In genomic region chr15:88921131-88921991, GRCm38 (mm10) we compare ENCODE assay signal across 8 mouse cellular contexts. TPM values are rescaled to one million over a fixed set of nuclear protein-coding genes. Genes with fewer than 3 reads are reported as not detected.
A peak's percentile ranks its signal among the peaks of the same experiment; 100 is the strongest.
DNase-seq lines count a peak whose midpoint lies in the region; ATAC-seq and TF ChIP-seq lines count a peak whose summit lies in the region.

No protein-coding gene starts in this region.

- H3K27ac ChIP-seq in limb, embryonic 10.5 days: no peak overlapping the region
- H3K27ac ChIP-seq in midbrain, postnatal 0 days (ENCODE audit: low read depth, low read length): no peak overlapping the region
- H3K27ac ChIP-seq in stomach, embryonic 15.5 days: no peak overlapping the region

- no peak overlapping the region for H3K4me2 ChIP-seq in midbrain, postnatal 0 days (ENCODE audit: low read depth, low read length, poor library complexity, severe bottlenecking)
- no peak overlapping the region for H3K4me2 ChIP-seq in stomach, embryonic 15.5 days

- H3K36me3 ChIP-seq in limb, embryonic 10.5 days: no peaks in the 10 kb centered on the region
- no peaks in the 10 kb centered on the region for H3K36me3 ChIP-seq in midbrain, postnatal 0 days (ENCODE audit: insufficient read depth, low read length)
- no peaks in the 10 kb centered on the region for H3K36me3 ChIP-seq in stomach, embryonic 15.5 days

- H3K9ac ChIP-seq in midbrain, postnatal 0 days (replicated peaks; ENCODE audit: low read length, poor library complexity, severe bottlenecking): no peak overlapping the region
- H3K9ac ChIP-seq in stomach, embryonic 15.5 days: no peak overlapping the region

- ATAC-seq in midbrain, postnatal 0 days (ENCODE audit: low FRiP score): peak; percentile 70
- ATAC-seq in stomach, embryonic 15.5 days (ENCODE audit: insufficient read depth, low FRiP score, low read depth): peak; percentile 59; the same call in 1 of the 2 replicates

- WGBS in limb, embryonic 10.5 days: 36% methylated on average over 12 of the region's 12 CpGs
- 25% methylated on average over 12 of the region's 12 CpGs for WGBS in midbrain, postnatal 0 days
- WGBS in stomach, embryonic 15.5 days: 22% methylated on average over 12 of the region's 12 CpGs

- H3K9me3 ChIP-seq in limb, embryonic 10.5 days (replicated peaks): no peaks in the 10 kb centered on the region
- no peaks in the 10 kb centered on the region for H3K9me3 ChIP-seq in midbrain, postnatal 0 days (ENCODE audit: low read length)
- H3K9me3 ChIP-seq in stomach, embryonic 15.5 days: no peaks in the 10 kb centered on the region

- DNase-seq in A20 (ENCODE audit: low read depth, low spot score): peak; percentile 72
- peak; percentile 87 for DNase-seq in adrenal gland, postnatal 10 days
- peak; percentile 70 for DNase-seq in embryo, embryonic 11.5 days (ENCODE audit: low read depth, low spot score)
- peak; percentile 68 to 77 for DNase-seq in gastrocnemius, postnatal 4 days (ENCODE audit: low spot score in 2 of 2)
- DNase-seq in kidney, adult 18-20 months: peak; percentile 81
- DNase-seq in limb, embryonic 10.5 days (ENCODE audit: low spot score): peak; percentile 77
- peak; percentile 90 for DNase-seq in midbrain, postnatal 0 days (ENCODE audit: low spot score)

- no peaks in the 10 kb centered on the region for H3K27me3 ChIP-seq in limb, embryonic 10.5 days (ENCODE audit: low read depth, poor library complexity, severe bottlenecking)
- H3K27me3 ChIP-seq in midbrain, postnatal 0 days (ENCODE audit: insufficient read depth, low read length): no peaks in the 10 kb centered on the region
- no peaks in the 10 kb centered on the region for H3K27me3 ChIP-seq in stomach, embryonic 15.5 days (replicated peaks)

- peak; percentile 95 for TF ChIP-seq CTCF in midbrain, postnatal 0 days (IDR thresholded peaks at IDR 0.05)

- no peak overlapping the region for H3K4me3 ChIP-seq in limb, embryonic 10.5 days
- no peak overlapping the region for H3K4me3 ChIP-seq in midbrain, postnatal 0 days (ENCODE audit: low read depth, low read length)
- no peak overlapping the region for H3K4me3 ChIP-seq in stomach, embryonic 15.5 days (replicated peaks)

- H3K4me1 ChIP-seq in limb, embryonic 10.5 days: no peaks in the 10 kb centered on the region
- no peaks in the 10 kb centered on the region for H3K4me1 ChIP-seq in midbrain, postnatal 0 days (ENCODE audit: insufficient read depth, low read length)
- H3K4me1 ChIP-seq in stomach, embryonic 15.5 days: no peaks in the 10 kb centered on the region

RNA-seq across cellular contexts. Expression of gene Ttll8, which starts 32.9 kb away (rescaled TPM):
- not detected for total RNA-seq in adrenal gland, postnatal 10 days (2021)
- under 1 TPM in 1 of 2 experiments, not detected in 1; 0.10 TPM for total RNA-seq in gastrocnemius, postnatal 4 days (2021)
- not detected in 2 replicates for polyA plus RNA-seq in limb, embryonic 10.5 days (2016; fragmentation: Nextera tagmentation; extraction: Ambion mirVana)
- 3.3 TPM in 1 of 2 replicates, not detected in the other for total RNA-seq in midbrain, postnatal 0 days (2014; rRNA removed)
- 0.26 and 0.35 TPM in 2 replicates for polyA plus RNA-seq in midbrain, postnatal 0 days (2015; fragmentation: Nextera tagmentation; extraction: Ambion mirVana)
- polyA plus RNA-seq in stomach, embryonic 15.5 days (2015; fragmentation: Nextera tagmentation; extraction: Ambion mirVana): not detected in 2 replicates

RNA-seq across cellular contexts. Expression of gene Mlc1, which starts 57.4 kb away (rescaled TPM):
- total RNA-seq in adrenal gland, postnatal 10 days (2021): under 1 TPM in 1 of 2 experiments, not detected in 1; 0.09 TPM
- total RNA-seq in gastrocnemius, postnatal 4 days (2021): under 1 TPM in 1 of 2 experiments, not detected in 1; 0.12 TPM
- polyA plus RNA-seq in limb, embryonic 10.5 days (2016; fragmentation: Nextera tagmentation; extraction: Ambion mirVana): not detected in 2 replicates
- total RNA-seq in midbrain, postnatal 0 days (2014; rRNA removed): 46.6 and 60.0 TPM in 2 replicates
- 46.7 and 46.8 TPM in 2 replicates for polyA plus RNA-seq in midbrain, postnatal 0 days (2015; fragmentation: Nextera tagmentation; extraction: Ambion mirVana)
- polyA plus RNA-seq in stomach, embryonic 15.5 days (2015; fragmentation: Nextera tagmentation; extraction: Ambion mirVana): 0.09 TPM in 1 of 2 replicates, not detected in the other

RNA-seq across cellular contexts. Expression of gene Pim3, which starts 59.4 kb away (rescaled TPM):
- total RNA-seq in adrenal gland, postnatal 10 days (2021): 10 to 100 TPM; 41.2 to 76.8 TPM
- total RNA-seq in gastrocnemius, postnatal 4 days (2021): 10 to 100 TPM; 18.5 to 21.0 TPM
- polyA plus RNA-seq in limb, embryonic 10.5 days (2016; fragmentation: Nextera tagmentation; extraction: Ambion mirVana): 46.6 and 48.2 TPM in 2 replicates
- 78.0 and 95.4 TPM in 2 replicates for total RNA-seq in midbrain, postnatal 0 days (2014; rRNA removed)
- polyA plus RNA-seq in midbrain, postnatal 0 days (2015; fragmentation: Nextera tagmentation; extraction: Ambion mirVana): 69.1 and 72.5 TPM in 2 replicates
- polyA plus RNA-seq in stomach, embryonic 15.5 days (2015; fragmentation: Nextera tagmentation; extraction: Ambion mirVana): 68.7 and 74.8 TPM in 2 replicates

Comparison
In these comparisons a context has a peak if more than half of its experiments do, and no peak if none do; other contexts are left out.
1. RNA of gene Mlc1, which starts 57.4 kb away (total RNA-seq): 46.6 to 60.0 TPM in midbrain, postnatal 0 days; 0.12 TPM in gastrocnemius, postnatal 4 days and 0.09 TPM in adrenal gland, postnatal 10 days; every median in the first group is over 10 times any median in the second.
2. Peak in every context shown above with its lines, with median percentiles within 50 percentile points of each other: DNase-seq.